In genomic region chr7:141436523-141436892, GRCm38 (mm10) we compare ENCODE assay signal across 9 mouse cellular contexts. TPM values are rescaled to one million over a fixed set of nuclear protein-coding genes. Genes with fewer than 3 reads are reported as not detected.
A peak's percentile ranks its signal among the peaks of the same experiment; 100 is the strongest.
DNase-seq lines count a peak whose midpoint lies in the region; ATAC-seq and TF ChIP-seq lines count a peak whose summit lies in the region.
"Had no signal": no experiment of that assay in that cellular context is flagged by ENCODE, and none has a peak within 500 bp of the region (broad histone marks: within the 10 kb centered on the region; RNA-seq: fewer than 3 reads in every experiment).

No protein-coding gene starts in this region.

- H3K4me3 ChIP-seq in kidney, postnatal 0 days (replicated peaks; ENCODE audit: low read depth, low read length): peak overlapping the region; percentile 48; the same call in 1 of the 2 replicates
- peak overlapping the region; percentile 56 for H3K4me3 ChIP-seq in embryonic facial prominence, embryonic 11.5 days (ENCODE audit: low read depth, low read length)
- peak overlapping the region; percentile 51 for H3K4me3 ChIP-seq in hindbrain, postnatal 0 days (ENCODE audit: low read length)
- peak overlapping the region; percentile 66 for H3K4me3 ChIP-seq in midbrain, postnatal 0 days (ENCODE audit: low read depth, low read length)

- ATAC-seq in kidney, postnatal 0 days (replicated peaks; ENCODE audit: low FRiP score, low read depth): no peak
- no peak for ATAC-seq in embryonic facial prominence, embryonic 11.5 days (replicated peaks; ENCODE audit: insufficient number of reproducible peaks, low FRiP score, low TSS enrichment, low read depth)
- ATAC-seq in hindbrain, postnatal 0 days: no peak
- no peak for ATAC-seq in midbrain, postnatal 0 days (ENCODE audit: low FRiP score)
- no peak for ATAC-seq in erythroid progenitor cell, adult 5-6 weeks (replicated peaks; ENCODE audit: low FRiP score, poor library complexity, severe bottlenecking)

- H3K4me1 ChIP-seq in kidney, postnatal 0 days (replicated peaks; ENCODE audit: insufficient read depth, low read length): peaks cover 23% of the 10 kb centered on the region
- no peaks in the 10 kb centered on the region; the same call in 1 of the 2 replicates for H3K4me1 ChIP-seq in embryonic facial prominence, embryonic 11.5 days (ENCODE audit: control insufficient read depth, insufficient read depth, low read length)
- H3K4me1 ChIP-seq in hindbrain, postnatal 0 days (ENCODE audit: insufficient read depth, low read length): peaks cover 27% of the 10 kb centered on the region
- peaks cover 20% of the 10 kb centered on the region for H3K4me1 ChIP-seq in midbrain, postnatal 0 days (ENCODE audit: insufficient read depth, low read length)

- no peak overlapping the region for H3K27ac ChIP-seq in kidney, postnatal 0 days
- no peak overlapping the region for H3K27ac ChIP-seq in embryonic facial prominence, embryonic 11.5 days (replicated peaks; ENCODE audit: low read depth, low read length)
- peak overlapping the region; percentile 80 for H3K27ac ChIP-seq in hindbrain, postnatal 0 days
- H3K27ac ChIP-seq in midbrain, postnatal 0 days (ENCODE audit: low read depth, low read length): peak overlapping the region; percentile 80; the same call in 1 of the 2 replicates

- 62% methylated on average over 2 of the region's 2 CpGs for WGBS in kidney, postnatal 0 days
- WGBS in embryonic facial prominence, embryonic 11.5 days: 64% methylated on average over 2 of the region's 2 CpGs
- 26% methylated on average over 2 of the region's 2 CpGs for WGBS in hindbrain, postnatal 0 days
- 28% methylated on average over 2 of the region's 2 CpGs for WGBS in midbrain, postnatal 0 days

- H3K36me3 ChIP-seq in kidney, postnatal 0 days (ENCODE audit: insufficient read depth, low read length): peaks cover 19% of the 10 kb centered on the region
- H3K36me3 ChIP-seq in embryonic facial prominence, embryonic 11.5 days (replicated peaks; ENCODE audit: control insufficient read depth, insufficient read depth, low read depth, low read length): no peaks in the 10 kb centered on the region; the same call in none of the 2 replicates
- peaks cover 8% of the 10 kb centered on the region; the same call in 1 of the 2 replicates for H3K36me3 ChIP-seq in hindbrain, postnatal 0 days (ENCODE audit: insufficient read depth, low read length)
- peaks cover 15% of the 10 kb centered on the region for H3K36me3 ChIP-seq in midbrain, postnatal 0 days (ENCODE audit: insufficient read depth, low read length)

- H3K27me3 ChIP-seq in kidney, postnatal 0 days (ENCODE audit: insufficient read depth, low read length): no peaks in the 10 kb centered on the region
- no peaks in the 10 kb centered on the region for H3K27me3 ChIP-seq in embryonic facial prominence, embryonic 11.5 days (ENCODE audit: control insufficient read depth, insufficient read depth, low read length)
- no peaks in the 10 kb centered on the region for H3K27me3 ChIP-seq in hindbrain, postnatal 0 days (ENCODE audit: insufficient read depth, low read length)
- no peaks in the 10 kb centered on the region for H3K27me3 ChIP-seq in midbrain, postnatal 0 days (ENCODE audit: insufficient read depth, low read length)

- H3K4me2 ChIP-seq in kidney, postnatal 0 days (ENCODE audit: low read length): peak overlapping the region; percentile 87
- H3K4me2 ChIP-seq in embryonic facial prominence, embryonic 11.5 days (ENCODE audit: low read depth, low read length): peak overlapping the region; percentile 91
- H3K4me2 ChIP-seq in hindbrain, postnatal 0 days (ENCODE audit: low read depth, low read length): peak overlapping the region; percentile 90
- peak overlapping the region; percentile 92 for H3K4me2 ChIP-seq in midbrain, postnatal 0 days (ENCODE audit: low read depth, low read length, poor library complexity, severe bottlenecking)

- DNase-seq in kidney, postnatal 0 days (ENCODE audit: low spot score): no peak
- DNase-seq in kidney, postnatal 10 days: no peak
- DNase-seq in embryonic facial prominence, embryonic 11.5 days (ENCODE audit: low spot score): no peak
- DNase-seq in hindbrain, postnatal 0 days (ENCODE audit: low spot score): no peak
- DNase-seq in midbrain, postnatal 0 days (ENCODE audit: low spot score): no peak
- DNase-seq in gastrocnemius, adult 8-10 months (ENCODE audit: low spot score in 2 of 2): no peak
- no peak for DNase-seq in kidney, postnatal 25 days
- DNase-seq: kidney, postnatal 14 days had no signal

- H3K9ac ChIP-seq in kidney, postnatal 0 days (ENCODE audit: low read depth, low read length): peak overlapping the region; percentile 54
- H3K9ac ChIP-seq in embryonic facial prominence, embryonic 11.5 days (replicated peaks; ENCODE audit: low read length): peak overlapping the region; percentile 83
- peak overlapping the region; percentile 70; the same call in 1 of the 2 replicates for H3K9ac ChIP-seq in hindbrain, postnatal 0 days (replicated peaks; ENCODE audit: low read length)
- peak overlapping the region; percentile 79 for H3K9ac ChIP-seq in midbrain, postnatal 0 days (replicated peaks; ENCODE audit: low read length, poor library complexity, severe bottlenecking)

- H3K9me3 ChIP-seq in kidney, postnatal 0 days (replicated peaks; ENCODE audit: low read length): no peaks in the 10 kb centered on the region
- H3K9me3 ChIP-seq in embryonic facial prominence, embryonic 11.5 days (replicated peaks; ENCODE audit: control insufficient read depth, low read length): no peaks in the 10 kb centered on the region
- H3K9me3 ChIP-seq in hindbrain, postnatal 0 days (ENCODE audit: low read length): no peaks in the 10 kb centered on the region
- no peaks in the 10 kb centered on the region for H3K9me3 ChIP-seq in midbrain, postnatal 0 days (ENCODE audit: low read length)

- no peak for TF ChIP-seq CTCF in kidney, postnatal 0 days (IDR thresholded peaks at IDR 0.05; ENCODE audit: low read depth)
- no peak for TF ChIP-seq CTCF in hindbrain, postnatal 0 days (IDR thresholded peaks at IDR 0.05; ENCODE audit: low read depth)
- TF ChIP-seq CTCF in midbrain, postnatal 0 days (IDR thresholded peaks at IDR 0.05): no peak

RNA-seq across cellular contexts. Expression of gene Slc25a22, which starts 1.2 kb away (rescaled TPM):
- 15.8 and 17.3 TPM in 2 replicates for polyA plus RNA-seq in kidney, postnatal 0 days (2015; fragmentation: Nextera tagmentation; extraction: Ambion mirVana)
- polyA plus RNA-seq in embryonic facial prominence, embryonic 11.5 days (2014; fragmentation: Nextera tagmentation; extraction: Ambion mirVana): 27.4 and 30.4 TPM in 2 replicates
- 126 and 138 TPM in 2 replicates for total RNA-seq in hindbrain, postnatal 0 days (2014; rRNA removed)
- 79.9 and 87.3 TPM in 2 replicates for polyA plus RNA-seq in hindbrain, postnatal 0 days (2015; fragmentation: Nextera tagmentation; extraction: Ambion mirVana)
- total RNA-seq in midbrain, postnatal 0 days (2014; rRNA removed): 148 and 152 TPM in 2 replicates
- 118 and 121 TPM in 2 replicates for polyA plus RNA-seq in midbrain, postnatal 0 days (2015; fragmentation: Nextera tagmentation; extraction: Ambion mirVana)
- 28.5 and 37.3 TPM in 2 replicates for total RNA-seq in erythroid progenitor cell, adult 5-6 weeks (2015; ENCODE audit: low replicate concordance)
- total RNA-seq in erythroid progenitor cell, adult 5-6 weeks (2017; ENCODE audit: low replicate concordance): 1.4 and 7.1 TPM in 2 replicates
- 10 to 100 TPM; 14.5 to 19.5 (median 14.7) TPM for total RNA-seq in gastrocnemius, adult 8-10 months (2022)

RNA-seq across cellular contexts. Expression of gene Cend1, which starts 7.2 kb away (rescaled TPM):
- polyA plus RNA-seq in kidney, postnatal 0 days (2015; fragmentation: Nextera tagmentation; extraction: Ambion mirVana): 2.2 and 2.3 TPM in 2 replicates
- 2.5 and 3.7 TPM in 2 replicates for polyA plus RNA-seq in embryonic facial prominence, embryonic 11.5 days (2014; fragmentation: Nextera tagmentation; extraction: Ambion mirVana)
- total RNA-seq in hindbrain, postnatal 0 days (2014; rRNA removed): 208 and 246 TPM in 2 replicates
- 219 and 255 TPM in 2 replicates for polyA plus RNA-seq in hindbrain, postnatal 0 days (2015; fragmentation: Nextera tagmentation; extraction: Ambion mirVana)
- total RNA-seq in midbrain, postnatal 0 days (2014; rRNA removed): 167 and 195 TPM in 2 replicates
- polyA plus RNA-seq in midbrain, postnatal 0 days (2015; fragmentation: Nextera tagmentation; extraction: Ambion mirVana): 194 and 233 TPM in 2 replicates
- total RNA-seq in erythroid progenitor cell, adult 5-6 weeks (2015; ENCODE audit: low replicate concordance): not detected in 2 replicates
- total RNA-seq in erythroid progenitor cell, adult 5-6 weeks (2017; ENCODE audit: low replicate concordance): not detected in 2 replicates
- under 1 TPM in 2 of 4 experiments, not detected in 2; 0.16 to 0.48 TPM for total RNA-seq in gastrocnemius, adult 8-10 months (2022)

RNA-seq across cellular contexts. Expression of gene Pidd1, which starts 7.3 kb away (rescaled TPM):
- 3.6 and 5.1 TPM in 2 replicates for polyA plus RNA-seq in kidney, postnatal 0 days (2015; fragmentation: Nextera tagmentation; extraction: Ambion mirVana)
- polyA plus RNA-seq in embryonic facial prominence, embryonic 11.5 days (2014; fragmentation: Nextera tagmentation; extraction: Ambion mirVana): 9.1 and 10.1 TPM in 2 replicates
- 3.6 and 4.6 TPM in 2 replicates for total RNA-seq in hindbrain, postnatal 0 days (2014; rRNA removed)
- 2.4 and 2.5 TPM in 2 replicates for polyA plus RNA-seq in hindbrain, postnatal 0 days (2015; fragmentation: Nextera tagmentation; extraction: Ambion mirVana)
- 1.4 and 1.6 TPM in 2 replicates for total RNA-seq in midbrain, postnatal 0 days (2014; rRNA removed)
- polyA plus RNA-seq in midbrain, postnatal 0 days (2015; fragmentation: Nextera tagmentation; extraction: Ambion mirVana): 1.1 and 1.3 TPM in 2 replicates
- 34.2 and 34.4 TPM in 2 replicates for total RNA-seq in erythroid progenitor cell, adult 5-6 weeks (2015; ENCODE audit: low replicate concordance)
- total RNA-seq in erythroid progenitor cell, adult 5-6 weeks (2017; ENCODE audit: low replicate concordance): 14.0 and 19.1 TPM in 2 replicates
- under 1 TPM; 0.07 to 0.51 (median 0.19) TPM for total RNA-seq in gastrocnemius, adult 8-10 months (2022)

RNA-seq across cellular contexts. Expression of gene Rplp2, which starts 10.7 kb away (rescaled TPM):
- polyA plus RNA-seq in kidney, postnatal 0 days (2015; fragmentation: Nextera tagmentation; extraction: Ambion mirVana): 1,479 and 1,595 TPM in 2 replicates
- polyA plus RNA-seq in embryonic facial prominence, embryonic 11.5 days (2014; fragmentation: Nextera tagmentation; extraction: Ambion mirVana): 1,064 and 1,069 TPM in 2 replicates
- 179 and 249 TPM in 2 replicates for total RNA-seq in hindbrain, postnatal 0 days (2014; rRNA removed)
- polyA plus RNA-seq in hindbrain, postnatal 0 days (2015; fragmentation: Nextera tagmentation; extraction: Ambion mirVana): 839 and 863 TPM in 2 replicates
- total RNA-seq in midbrain, postnatal 0 days (2014; rRNA removed): 180 and 197 TPM in 2 replicates
- polyA plus RNA-seq in midbrain, postnatal 0 days (2015; fragmentation: Nextera tagmentation; extraction: Ambion mirVana): 761 and 852 TPM in 2 replicates
- total RNA-seq in erythroid progenitor cell, adult 5-6 weeks (2015; ENCODE audit: low replicate concordance): 970 and 1,246 TPM in 2 replicates
- 1,462 and 2,252 TPM in 2 replicates for total RNA-seq in erythroid progenitor cell, adult 5-6 weeks (2017; ENCODE audit: low replicate concordance)
- total RNA-seq in gastrocnemius, adult 8-10 months (2022): 100 to 1,000 TPM; 719 to 844 (median 773) TPM

RNA-seq across cellular contexts. Expression of gene Pnpla2, which starts 18.5 kb away (rescaled TPM):
- 68.0 and 72.9 TPM in 2 replicates for polyA plus RNA-seq in kidney, postnatal 0 days (2015; fragmentation: Nextera tagmentation; extraction: Ambion mirVana)
- 10.5 and 11.1 TPM in 2 replicates for polyA plus RNA-seq in embryonic facial prominence, embryonic 11.5 days (2014; fragmentation: Nextera tagmentation; extraction: Ambion mirVana)
- 8.5 and 10.0 TPM in 2 replicates for total RNA-seq in hindbrain, postnatal 0 days (2014; rRNA removed)
- 20.0 and 22.4 TPM in 2 replicates for polyA plus RNA-seq in hindbrain, postnatal 0 days (2015; fragmentation: Nextera tagmentation; extraction: Ambion mirVana)
- total RNA-seq in midbrain, postnatal 0 days (2014; rRNA removed): 6.5 and 7.0 TPM in 2 replicates
- polyA plus RNA-seq in midbrain, postnatal 0 days (2015; fragmentation: Nextera tagmentation; extraction: Ambion mirVana): 22.2 and 24.5 TPM in 2 replicates
- 14.7 and 19.8 TPM in 2 replicates for total RNA-seq in erythroid progenitor cell, adult 5-6 weeks (2015; ENCODE audit: low replicate concordance)
- total RNA-seq in erythroid progenitor cell, adult 5-6 weeks (2017; ENCODE audit: low replicate concordance): 4.2 and 8.3 TPM in 2 replicates
- total RNA-seq in gastrocnemius, adult 8-10 months (2022): 100 to 1,000 TPM; 250 to 384 (median 284) TPM

Comparison
In these comparisons a context has a peak if more than half of its experiments do, and no peak if none do; other contexts are left out.
1. H3K27ac ChIP-seq: peak in hindbrain, postnatal 0 days (single experiment) and midbrain, postnatal 0 days (single experiment); none in kidney, postnatal 0 days (single experiment) and embryonic facial prominence, embryonic 11.5 days (single experiment).
2. RNA of gene Cend1, which starts 7.2 kb away (total RNA-seq): 208 to 246 TPM in hindbrain, postnatal 0 days and 167 to 195 TPM in midbrain, postnatal 0 days; 0.16 to 0.48 TPM in gastrocnemius, adult 8-10 months and not detected in erythroid progenitor cell, adult 5-6 weeks; every median in the first group is over 100 times any median in the second.
3. Peak in every context shown above with its lines, with median percentiles within 50 percentile points of each other: H3K4me2 ChIP-seq, H3K4me3 ChIP-seq and H3K9ac ChIP-seq.